Mouse (Mus musculus) CH12F3 (cell line): Measurements from ENCODE around the gene Tpk1.

Experiments
- in situ Hi-C: fragments of 300-500 bp; cut with MboI; formaldehyde crosslinking; loops from 2 replicates; pipeline ENCODE4 v1.14.3; 2020; ENCODE audit warnings: low sequenced_read_pairs

Tpk1 gene

GRCm38 (mm10) chr6:43449498-43449897, 216.6 kb downstream of the Tpk1 start:
- in situ Hi-C loops, result no loop called here

DNA sequence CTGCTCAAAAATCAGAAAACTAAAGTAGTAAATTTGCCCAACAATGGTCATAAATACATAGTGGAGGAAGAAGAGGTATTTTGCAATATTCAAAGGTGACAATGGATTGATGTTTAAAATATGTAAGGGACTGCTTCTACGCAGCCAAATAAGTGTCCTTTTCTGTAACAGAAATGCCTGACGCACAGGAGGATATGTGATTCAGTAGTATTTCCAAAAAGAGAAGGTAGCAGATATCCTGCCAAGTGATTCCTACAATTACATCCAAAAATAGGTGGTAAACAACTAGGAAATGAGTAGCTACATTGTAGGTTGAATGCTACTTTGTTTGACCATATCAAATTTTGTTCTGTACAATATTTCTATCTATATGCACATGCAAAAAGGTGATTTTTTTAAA, 220.2 kb downstream of the Tpk1 start:
- in situ Hi-C loops, result no loop called here

- in situ Hi-C loops, result no loop called here
Measured at GRCm38 (mm10) chr6:43442191-43442590, 223.9 kb downstream of the Tpk1 start.

GRCm38 (mm10) chr6:43435987-43436541, 230.0 kb downstream of the Tpk1 start:
- in situ Hi-C loops, result no loop called here

GRCm38 (mm10) chr6:43434365-43434764, 231.7 kb downstream of the Tpk1 start:
- in situ Hi-C loops, result no loop called here

DNA sequence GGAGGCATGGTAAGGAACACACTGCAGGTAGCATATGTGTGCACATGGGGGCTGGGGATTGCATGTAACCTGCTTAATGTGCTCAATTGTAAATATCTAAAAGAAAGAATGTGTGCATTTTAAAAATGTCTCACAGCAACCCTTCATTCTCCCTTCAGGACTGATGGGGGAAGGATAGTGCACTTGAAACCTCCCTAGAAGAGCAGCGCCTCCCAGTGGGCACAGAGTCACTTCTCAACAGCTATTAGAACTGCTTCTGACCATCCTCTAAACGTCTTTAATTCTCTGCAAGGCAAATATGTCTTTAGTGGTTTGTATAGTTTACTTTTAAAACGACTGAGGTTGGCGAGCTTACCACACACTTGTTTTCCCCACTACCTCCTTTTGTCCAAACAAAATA, 241.1 kb downstream of the Tpk1 start:
- in situ Hi-C loops, result no loop called here

GRCm38 (mm10) chr6:43420358-43420979, 245.6 kb downstream of the Tpk1 start:
- in situ Hi-C loops, result no loop called here

DNA sequence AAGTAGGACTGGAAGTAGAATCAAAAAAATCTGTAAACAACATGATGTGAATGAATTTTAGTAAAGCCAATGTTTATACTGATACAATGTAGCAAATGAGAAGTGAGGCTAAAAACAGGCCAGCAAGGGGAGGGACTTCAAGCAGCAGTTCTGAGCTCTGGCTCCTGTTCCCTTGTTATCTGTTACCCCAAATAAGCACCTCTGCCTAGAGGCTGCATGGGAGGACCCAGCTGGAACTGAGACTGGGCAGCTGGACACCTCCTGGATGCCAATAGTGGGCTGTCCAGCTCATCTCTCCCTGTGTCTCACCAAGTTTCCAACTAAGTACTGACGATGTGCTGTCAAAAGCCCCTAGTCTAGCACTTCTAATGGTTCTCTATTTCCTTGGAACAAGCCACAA, 257.1 kb downstream of the Tpk1 start:
- in situ Hi-C loops, result no loop called here

- in situ Hi-C loops, result no loop called here
Measured at GRCm38 (mm10) chr6:43403076-43403475, 263.0 kb downstream of the Tpk1 start.

DNA sequence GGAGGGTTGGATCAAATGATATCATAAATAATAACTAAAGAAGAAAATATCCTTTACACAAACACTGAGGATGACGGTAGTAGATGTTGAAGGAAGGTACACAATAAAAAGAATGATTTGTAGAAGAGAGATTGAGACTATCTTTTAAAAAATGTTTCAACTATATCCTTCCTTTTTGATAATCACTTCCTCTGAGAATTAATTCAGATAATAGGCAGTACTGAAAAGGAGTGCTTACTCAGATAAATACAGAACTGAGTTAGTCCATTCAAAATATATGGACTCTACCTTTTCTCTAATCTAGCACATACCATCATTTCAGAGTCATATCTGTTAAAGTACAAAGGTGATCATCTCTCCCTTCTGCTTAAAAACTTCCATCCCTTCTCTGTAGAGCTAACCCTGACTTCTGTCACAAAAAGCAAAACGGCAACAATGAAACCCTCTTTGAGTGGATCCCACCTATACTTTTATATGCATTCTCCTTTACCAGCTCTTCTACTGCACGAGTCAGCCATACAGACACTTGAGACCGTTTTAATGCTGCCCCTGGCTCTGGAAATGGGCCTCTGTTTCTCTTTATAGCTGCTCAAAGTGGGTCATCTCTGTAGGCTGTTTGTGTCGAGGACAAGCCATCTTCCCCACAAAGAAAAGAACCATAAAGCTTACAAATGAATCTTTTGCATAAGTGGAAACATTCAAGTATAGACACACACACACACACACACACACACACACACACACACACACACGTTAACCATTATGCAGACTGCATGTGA, 263.7 kb downstream of the Tpk1 start:
- in situ Hi-C loops, result no loop called here

- in situ Hi-C loops, result no loop called here
Measured at GRCm38 (mm10) chr6:43396426-43396825, 269.7 kb downstream of the Tpk1 start.

- in situ Hi-C loops, result no loop called here
Measured at GRCm38 (mm10) chr6:43395538-43395937, 270.5 kb downstream of the Tpk1 start.

DNA sequence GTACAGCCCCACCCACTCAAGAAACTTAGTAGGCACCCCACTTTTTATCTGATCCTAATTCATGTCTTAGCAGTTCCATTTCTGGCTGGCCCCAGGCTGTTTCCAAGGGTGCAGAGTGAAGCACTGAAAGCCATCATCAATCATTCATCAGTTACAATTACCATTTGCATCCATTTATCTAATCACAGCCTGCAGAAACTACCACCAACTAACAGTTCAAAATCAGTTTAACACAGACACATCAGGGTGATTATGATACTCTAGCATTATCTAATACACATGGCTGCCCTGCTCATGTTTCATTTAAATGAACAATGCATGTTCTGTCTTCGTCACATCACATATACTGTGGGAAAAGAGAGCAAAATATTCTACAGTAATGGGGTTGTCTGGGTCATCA, 274.7 kb downstream of the Tpk1 start:
- in situ Hi-C loops, result no loop called here

- in situ Hi-C loops, result no loop called here
Measured at GRCm38 (mm10) chr6:43387273-43387672, 278.8 kb downstream of the Tpk1 start.

- in situ Hi-C loops, result no loop called here
Measured at GRCm38 (mm10) chr6:43384841-43385240, 281.2 kb downstream of the Tpk1 start.

GRCm38 (mm10) chr6:43384304-43384703, 281.8 kb downstream of the Tpk1 start:
- in situ Hi-C loops, result no loop called here

GRCm38 (mm10) chr6:43382750-43383149, 283.3 kb downstream of the Tpk1 start:
- in situ Hi-C loops, result no loop called here

DNA sequence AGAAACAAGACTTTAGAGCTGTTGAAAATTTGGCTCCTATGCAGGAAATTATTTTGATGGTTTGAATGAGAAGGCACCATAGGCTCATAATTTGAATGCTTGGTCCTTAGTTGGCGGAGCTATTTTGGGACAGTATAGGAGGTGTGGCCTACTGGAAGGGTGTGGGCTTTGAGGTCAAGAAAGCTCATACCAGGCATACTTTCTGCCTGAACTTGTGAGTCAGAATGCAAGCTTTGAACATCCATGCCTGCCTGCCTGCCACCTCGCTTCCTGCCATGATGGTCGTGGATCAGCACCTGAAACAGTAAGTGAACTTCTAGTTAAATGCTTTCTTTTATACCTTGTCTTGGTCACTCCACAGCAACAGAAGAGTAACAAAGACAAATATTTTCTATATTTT, 283.8 kb downstream of the Tpk1 start:
- in situ Hi-C loops, result no loop called here

DNA sequence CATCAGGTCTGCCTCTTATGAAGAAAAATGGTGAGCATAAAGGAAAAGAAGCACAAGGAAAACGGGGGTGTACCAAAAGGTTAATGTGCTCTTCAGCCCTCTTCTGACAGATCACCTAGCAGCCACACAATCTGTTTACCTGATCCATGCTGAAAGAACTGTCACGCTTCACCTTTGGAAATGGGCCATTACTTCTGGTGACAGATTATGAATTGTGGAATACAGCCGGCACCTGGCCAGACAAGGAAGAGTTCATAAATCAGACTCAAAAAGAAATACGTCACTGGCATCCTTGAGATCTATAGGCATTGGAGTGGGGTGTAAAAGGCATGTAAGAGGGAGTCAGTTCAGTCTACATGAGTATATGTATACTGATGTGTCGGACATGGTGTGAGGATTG, 292.9 kb downstream of the Tpk1 start:
- in situ Hi-C loops, result no loop called here

DNA sequence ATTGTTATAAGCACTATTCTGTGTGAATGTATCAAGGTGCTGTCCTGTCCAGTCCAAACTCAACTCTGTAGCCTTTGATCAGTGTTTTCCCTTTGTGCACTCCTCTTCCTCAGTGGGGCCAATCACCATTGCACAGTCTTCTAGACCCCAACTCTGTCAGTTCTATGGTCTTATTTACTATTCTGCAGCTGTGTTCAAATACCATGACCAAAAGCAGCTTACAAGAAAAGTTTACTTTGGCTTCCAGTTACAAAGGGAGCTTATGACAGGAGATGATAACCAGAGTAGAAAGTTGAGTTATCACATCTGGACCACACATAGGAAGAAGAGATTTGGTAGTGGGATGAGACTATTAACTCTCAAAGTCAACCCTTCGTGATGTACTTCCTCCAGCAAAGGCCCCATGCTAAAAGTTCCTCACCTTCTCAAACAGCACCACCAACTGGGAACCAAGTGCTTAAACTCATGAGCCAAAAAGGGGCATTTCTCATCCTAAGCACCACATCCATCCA, 298.6 kb downstream of the Tpk1 start:
- in situ Hi-C loops, result no loop called here

DNA sequence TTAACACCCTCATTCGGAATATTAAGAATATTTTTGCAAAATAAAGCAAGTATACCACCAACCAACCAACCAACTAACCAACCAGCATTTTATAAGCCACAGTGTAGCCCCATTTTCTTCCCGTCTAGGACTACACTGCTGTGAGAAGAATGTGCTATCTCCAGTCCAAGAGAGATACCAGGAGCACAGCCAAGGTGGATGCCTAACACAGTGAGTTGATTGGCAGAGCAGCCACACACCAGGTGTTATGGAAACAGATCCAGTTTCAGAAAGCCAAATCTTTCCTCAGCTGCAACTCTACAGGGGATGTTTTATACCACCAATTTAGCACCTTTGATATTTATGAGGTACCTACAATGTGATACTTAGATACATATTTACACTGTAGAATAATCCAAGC, 299.1 kb downstream of the Tpk1 start:
- in situ Hi-C loops, result no loop called here

DNA sequence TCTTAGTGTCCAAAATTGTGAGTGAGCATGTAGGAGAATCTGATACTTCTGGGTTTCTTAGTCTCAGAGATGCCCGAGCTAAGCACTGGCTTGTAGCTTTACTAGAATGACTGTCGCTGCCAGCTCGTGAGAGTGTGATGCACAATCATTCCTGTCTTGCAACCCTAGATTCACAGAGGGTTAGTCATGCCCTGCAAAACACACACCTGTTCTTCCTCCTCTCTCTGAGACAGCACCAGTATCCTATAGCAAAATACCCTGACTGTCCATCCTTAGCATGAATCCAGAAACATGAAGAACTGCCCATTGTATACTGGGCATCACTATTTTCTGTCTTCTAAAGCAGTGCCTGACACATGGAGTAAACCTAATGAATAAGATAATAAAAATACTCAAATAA, 302.2 kb downstream of the Tpk1 start:
- in situ Hi-C loops, result no loop called here
